Mouse (Mus musculus) limb, embryonic 15.5 days (tissue): ENCODE measurements around the gene Casz1. TPM values are rescaled to one million over a fixed set of nuclear protein-coding genes. Genes with fewer than 3 reads are reported as not detected.

Experiments
- ATAC-seq: fragments of 200-750 bp; cut with Nextera tagmentation; 2 replicates; pipeline ENCODE4 v1.8.0; 2017; ENCODE audit warnings: low read depth, moderate TSS enrichment; ENCODE audit not compliant: insufficient number of reproducible peaks, low FRiP score, low TSS enrichment
- H3K27ac ChIP-seq: fragments of 300-500 bp; sonication (generic); 2 replicates; pipeline ENCODE4 v1.5.1; 2015; ENCODE audit warnings: moderate library complexity, mild to moderate bottlenecking, inconsistent platforms
- H3K27me3 ChIP-seq: fragments of 300-500 bp; sonication (generic); 2 replicates; pipeline ENCODE4 v1.6.1; 2015; ENCODE audit warnings: inconsistent platforms
- H3K36me3 ChIP-seq: fragments of 300-500 bp; sonication (generic); 2 replicates; pipeline ENCODE4 v1.6.1; 2015; ENCODE audit warnings: inconsistent platforms
- H3K4me1 ChIP-seq: fragments of 300-500 bp; sonication (generic); 2 replicates; pipeline ENCODE4 v1.6.1; 2015; ENCODE audit warnings: inconsistent platforms
- H3K4me2 ChIP-seq: fragments of 300-500 bp; sonication (generic); 2 replicates; pipeline ENCODE4 v1.6.1; 2015; ENCODE audit warnings: mild to moderate bottlenecking, inconsistent platforms
- H3K4me3 ChIP-seq: fragments of 300-500 bp; sonication (generic); 2 replicates; pipeline ENCODE4 v1.5.1; 2015; ENCODE audit warnings: mild to moderate bottlenecking, inconsistent platforms
- H3K9ac ChIP-seq: fragments of 300-500 bp; sonication (generic); 2 replicates; pipeline ENCODE4 v1.6.1; 2015; ENCODE audit warnings: inconsistent platforms
- H3K9me3 ChIP-seq: fragments of 300-500 bp; sonication (generic); 2 replicates; pipeline ENCODE4 v1.6.1; 2016; ENCODE audit warnings: inconsistent platforms
- WGBS: fragments of 180-500 bp; shearing (Covaris S2); methylation state at CpG from one replicate; pipeline ENCODE4 v1.1.7; 2015; 5-methylcytosine and 5-hydroxymethylcytosine counted together
- polyA plus RNA-seq: library from polyadenylated mRNA; unstranded; fragments of >200 nt; fragmentation: Nextera tagmentation; extraction: Ambion mirVana; gene quantifications from 2 replicates; pipeline ENCODE4 v1.2.1, GENCODE M21; 2015

Gene Casz1
- polyA plus RNA-seq, 1 experiment from 2014 or later = 7.2 TPM

GRCm38 (mm10) chr4:148775476-148776269 lies 28.6 kb upstream of the Casz1 start:
- Histone ChIP-seq H3K9me3 (no peaks in the 10 kb centered on the region), H3K4me3 (no peak overlapping the region), H3K27me3 (peaks cover 64% of the 10 kb centered on the region), H3K27ac (no peak overlapping the region), H3K9ac (no peak overlapping the region), H3K36me3 (no peaks in the 10 kb centered on the region), H3K4me2 (no peak overlapping the region), H3K4me1 (peaks cover 20% of the 10 kb centered on the region)
- 62% methylated on average over 9 of the region's 10 CpGs for WGBS
- no peak for ATAC-seq

GRCm38 (mm10) chr4:148780097-148780621 lies 24.1 kb upstream of the Casz1 start:
- peaks cover 43% of the 10 kb centered on the region for H3K27me3 ChIP-seq
- H3K9ac ChIP-seq = no peak overlapping the region
- peaks cover 9% of the 10 kb centered on the region; the same call in 1 of the 2 replicates for H3K4me1 ChIP-seq
- H3K27ac ChIP-seq = no peak overlapping the region
- H3K4me2 ChIP-seq = no peak overlapping the region
- 29% methylated on average over 8 of the region's 8 CpGs for WGBS
- ATAC-seq = no peak
- H3K36me3 ChIP-seq = no peaks in the 10 kb centered on the region
- H3K9me3 ChIP-seq = no peaks in the 10 kb centered on the region
- H3K4me3 ChIP-seq = no peak overlapping the region

- peaks cover 9% of the 10 kb centered on the region; the same call in 1 of the 2 replicates for H3K4me1 ChIP-seq
- H3K36me3 ChIP-seq = no peaks in the 10 kb centered on the region
- no peak overlapping the region for H3K27ac ChIP-seq
- no peak overlapping the region for H3K4me2 ChIP-seq
- no peak for ATAC-seq
- H3K9ac ChIP-seq = no peak overlapping the region
- WGBS = 64% methylated on average over 7 of the region's 7 CpGs
- H3K9me3 ChIP-seq = no peaks in the 10 kb centered on the region
- H3K4me3 ChIP-seq = no peak overlapping the region
- H3K27me3 ChIP-seq = peaks cover 43% of the 10 kb centered on the region
Observed at GRCm38 (mm10) chr4:148781516-148781915, 22.7 kb upstream of the Casz1 start.

- no peak for ATAC-seq
- H3K4me1 ChIP-seq = peaks cover 9% of the 10 kb centered on the region; the same call in 1 of the 2 replicates
- H3K27me3 ChIP-seq = peaks cover 48% of the 10 kb centered on the region
- 75% methylated on average over 6 of the region's 6 CpGs for WGBS
- no peak overlapping the region for H3K4me3 ChIP-seq
- no peak overlapping the region for H3K9ac ChIP-seq
- H3K36me3 ChIP-seq = no peaks in the 10 kb centered on the region
- H3K27ac ChIP-seq = no peak overlapping the region
- no peak overlapping the region for H3K4me2 ChIP-seq
- no peaks in the 10 kb centered on the region for H3K9me3 ChIP-seq
Observed at GRCm38 (mm10) chr4:148782880-148783279, 21.3 kb upstream of the Casz1 start.

GRCm38 (mm10) chr4:148783760-148784159 lies 20.5 kb upstream of the Casz1 start:
- no peak for ATAC-seq
- H3K4me2 ChIP-seq = no peak overlapping the region
- H3K9ac ChIP-seq = no peak overlapping the region
- H3K9me3 ChIP-seq = no peaks in the 10 kb centered on the region
- 60% methylated on average over 6 of the region's 6 CpGs for WGBS
- no peak overlapping the region for H3K27ac ChIP-seq
- H3K36me3 ChIP-seq = no peaks in the 10 kb centered on the region
- peaks cover 9% of the 10 kb centered on the region; the same call in 1 of the 2 replicates for H3K4me1 ChIP-seq
- peaks cover 45% of the 10 kb centered on the region for H3K27me3 ChIP-seq
- H3K4me3 ChIP-seq = no peak overlapping the region

- no peak overlapping the region for H3K9ac ChIP-seq
- H3K27ac ChIP-seq = no peak overlapping the region
- 86% methylated on average over 6 of the region's 6 CpGs for WGBS
Observed at GRCm38 (mm10) chr4:148785053-148785567, 19.1 kb upstream of the Casz1 start.

GRCm38 (mm10) chr4:148785995-148786394 lies 18.2 kb upstream of the Casz1 start:
- no peak for ATAC-seq
- H3K27me3 ChIP-seq = peaks cover 40% of the 10 kb centered on the region

More at GRCm38 (mm10) chr4:148785053-148785567, 19.1 kb upstream of the Casz1 start:
- Histone ChIP-seq H3K9me3 (no peaks in the 10 kb centered on the region), H3K36me3 (no peaks in the 10 kb centered on the region), H3K4me2 (no peak overlapping the region), H3K4me1 (peaks cover 3% of the 10 kb centered on the region; the same call in 1 of the 2 replicates), H3K27me3 (peaks cover 40% of the 10 kb centered on the region), H3K4me3 (no peak overlapping the region)
- ATAC-seq = no peak

GRCm38 (mm10) chr4:148790940-148791339 lies 13.3 kb upstream of the Casz1 start:
- Histone ChIP-seq H3K36me3 (no peaks in the 10 kb centered on the region), H3K4me1 (peaks cover 8% of the 10 kb centered on the region; the same call in 1 of the 2 replicates), H3K4me3 (no peak overlapping the region), H3K27ac (no peak overlapping the region), H3K4me2 (no peak overlapping the region), H3K9ac (no peak overlapping the region), H3K27me3 (peaks cover 44% of the 10 kb centered on the region), H3K9me3 (no peaks in the 10 kb centered on the region)
- 73% methylated on average over 8 of the region's 8 CpGs for WGBS
- no peak for ATAC-seq

More at GRCm38 (mm10) chr4:148785995-148786394, 18.2 kb upstream of the Casz1 start:
- Histone ChIP-seq H3K27ac (no peak overlapping the region), H3K36me3 (no peaks in the 10 kb centered on the region), H3K4me1 (no peaks in the 10 kb centered on the region; the same call in 1 of the 2 replicates), H3K9me3 (no peaks in the 10 kb centered on the region), H3K4me2 (no peak overlapping the region), H3K4me3 (no peak overlapping the region), H3K9ac (no peak overlapping the region)
- 72% methylated on average over 8 of the region's 8 CpGs for WGBS

- H3K4me1 ChIP-seq = peaks cover 10% of the 10 kb centered on the region; the same call in 1 of the 2 replicates
Observed at GRCm38 (mm10) chr4:148795038-148795437, 9.2 kb upstream of the Casz1 start.

GRCm38 (mm10) chr4:148797475-148798324 lies 6.5 kb upstream of the Casz1 start:
- Histone ChIP-seq H3K36me3 (no peaks in the 10 kb centered on the region), H3K9ac (no peak overlapping the region), H3K27ac (no peak overlapping the region), H3K4me3 (no peak overlapping the region), H3K9me3 (no peaks in the 10 kb centered on the region), H3K4me2 (no peak overlapping the region), H3K27me3 (peaks cover 50% of the 10 kb centered on the region; the same call in 1 of the 2 replicates), H3K4me1 (peaks cover 10% of the 10 kb centered on the region; the same call in 1 of the 2 replicates)
- 77% methylated on average over 12 of the region's 12 CpGs for WGBS
- no peak for ATAC-seq

More at GRCm38 (mm10) chr4:148795038-148795437, 9.2 kb upstream of the Casz1 start:
- no peak overlapping the region for H3K27ac ChIP-seq
- 60% methylated on average over 4 of the region's 4 CpGs for WGBS
- H3K9me3 ChIP-seq = no peaks in the 10 kb centered on the region
- no peak overlapping the region for H3K4me3 ChIP-seq
- no peak for ATAC-seq
- no peaks in the 10 kb centered on the region for H3K36me3 ChIP-seq
- no peak overlapping the region for H3K9ac ChIP-seq
- H3K4me2 ChIP-seq = no peak overlapping the region
- peaks cover 31% of the 10 kb centered on the region; the same call in 1 of the 2 replicates for H3K27me3 ChIP-seq

GRCm38 (mm10) chr4:148803031-148803430 lies 1.2 kb upstream of the Casz1 start:
- WGBS = 46% methylated on average over 4 of the region's 4 CpGs
- H3K36me3 ChIP-seq = no peaks in the 10 kb centered on the region
- H3K9me3 ChIP-seq = no peaks in the 10 kb centered on the region
- no peak overlapping the region for H3K9ac ChIP-seq
- no peak overlapping the region for H3K4me2 ChIP-seq
- H3K27ac ChIP-seq = no peak overlapping the region
- no peak for ATAC-seq
- H3K4me3 ChIP-seq = no peak overlapping the region
- H3K4me1 ChIP-seq = peaks cover 38% of the 10 kb centered on the region
- peaks cover 81% of the 10 kb centered on the region for H3K27me3 ChIP-seq
